Mouse (Mus musculus): ENCODE data around the gene Txnl4b. TPM values are rescaled to one million over a fixed set of nuclear protein-coding genes. Genes with fewer than 3 reads are reported as not detected.

Txnl4b gene
- polyA plus RNA-seq (2012), result 4.4 and 6.3 TPM in 2 replicates

DNA sequence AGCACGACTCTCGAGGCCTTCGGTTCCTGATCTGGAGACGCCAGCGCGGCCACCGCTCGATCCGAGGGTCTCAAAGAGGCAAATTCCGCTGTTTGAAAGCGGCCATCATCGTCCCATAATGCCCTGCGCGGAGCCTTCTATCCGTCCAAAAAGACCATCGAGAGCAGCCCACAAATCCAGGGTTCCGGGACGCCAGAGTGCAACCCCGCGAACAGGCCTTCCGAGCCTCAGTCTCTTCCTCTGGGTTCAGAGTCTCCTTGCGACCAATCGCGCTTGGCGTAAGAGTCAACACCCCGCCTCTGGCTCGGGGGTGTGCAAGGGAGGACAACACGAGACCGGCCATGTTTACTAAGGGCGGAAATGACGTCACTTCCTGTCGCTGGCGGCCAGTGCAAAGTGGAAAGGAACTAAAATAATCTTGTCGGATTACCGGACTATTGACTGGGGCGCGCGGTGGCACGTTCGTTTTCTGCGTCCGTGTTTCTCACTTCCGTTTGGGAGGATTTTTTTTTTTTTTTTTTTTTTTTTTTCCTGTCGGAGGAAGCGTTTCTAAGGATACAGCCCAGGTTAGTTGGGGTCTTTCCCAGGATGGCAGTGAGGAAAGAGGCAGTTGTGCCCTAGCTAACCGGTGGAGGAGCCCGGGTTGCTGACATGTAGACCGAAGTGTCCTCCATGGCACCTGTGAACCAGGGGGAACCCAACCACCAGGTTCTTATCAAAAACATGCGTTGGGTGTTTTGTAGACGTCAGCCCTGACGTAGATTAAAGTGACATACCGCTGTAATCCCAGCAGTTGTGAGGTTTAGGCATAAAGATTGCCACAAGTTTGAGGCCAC, at the start of gene Txnl4b, which contains the start of gene Dhx38:
Gene Txnl4b, plus strand, starts transcription at position 395 of the 836 bp plus-strand sequence.
Gene Dhx38, minus strand, starts transcription at position 364 of the 836 bp plus-strand sequence.

DNA sequence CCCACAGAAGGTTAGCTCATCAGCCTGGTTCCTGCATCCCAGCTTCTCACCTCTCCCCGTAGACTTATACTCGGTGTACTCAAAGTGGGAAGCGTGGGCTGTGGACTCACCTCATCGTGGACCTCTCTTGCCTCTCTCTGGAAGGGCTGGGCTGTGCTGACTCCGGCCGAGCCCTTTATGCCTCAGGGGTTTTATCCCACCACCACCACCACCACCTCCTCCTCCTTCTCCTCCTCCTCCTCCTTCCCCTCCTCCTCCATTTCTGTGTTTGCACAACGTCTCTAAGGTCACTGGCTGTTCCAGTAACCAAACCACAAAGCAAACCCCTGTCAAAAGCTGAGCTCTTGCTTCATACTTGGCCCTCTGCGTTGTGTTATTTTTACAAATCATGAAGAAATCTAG, 13.2 kb downstream of the Txnl4b start, which contains the start of gene Hp:
Gene Hp, minus strand, starts transcription at position 273 of the 402 bp plus-strand sequence.

DNA sequence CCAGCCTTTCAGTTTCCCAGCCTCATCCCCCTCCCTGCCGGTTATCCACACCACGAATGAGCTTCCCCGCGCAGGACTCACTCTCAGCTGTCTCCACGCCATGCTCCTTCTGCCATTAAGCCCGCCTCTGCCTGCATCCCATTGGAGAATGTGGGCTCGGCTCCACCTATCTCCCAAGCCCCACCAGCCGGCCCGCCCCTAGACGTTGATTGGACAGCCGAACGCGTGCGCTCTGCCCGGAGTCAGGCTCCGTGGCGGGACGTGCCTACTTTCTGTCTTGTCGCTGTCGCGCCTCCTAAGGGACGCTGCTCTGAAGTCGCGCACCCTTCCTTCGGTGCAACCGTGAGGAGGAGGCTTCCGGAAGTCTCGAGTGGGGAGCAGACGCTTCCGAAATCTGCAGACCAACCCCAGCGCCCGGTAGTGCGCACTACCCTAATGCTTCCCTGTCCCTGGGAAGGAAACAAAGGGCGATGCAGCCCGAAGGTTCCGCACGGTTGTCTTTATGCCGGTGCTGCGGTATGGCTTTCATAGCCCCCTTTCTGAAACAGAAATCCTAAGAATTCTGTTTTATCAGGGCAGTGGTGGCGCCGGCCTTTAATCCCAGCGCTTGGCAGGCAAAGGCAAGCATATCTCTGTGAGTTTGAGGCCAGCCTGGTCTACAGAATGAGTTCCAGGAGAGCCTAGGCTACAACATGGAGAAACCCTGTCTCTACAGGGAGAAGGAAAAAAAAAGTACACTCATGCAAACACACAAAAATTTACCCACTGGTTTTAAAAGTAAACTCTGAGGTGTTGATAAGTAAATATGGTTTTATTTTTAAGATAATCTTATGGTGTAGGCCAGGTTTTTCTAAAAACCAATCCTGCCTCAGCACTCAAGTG, 42.8 kb downstream of the Txnl4b start, which contains the start of gene Dhodh:
Gene Dhodh, minus strand, starts transcription at position 403 of the 882 bp plus-strand sequence.

DNA sequence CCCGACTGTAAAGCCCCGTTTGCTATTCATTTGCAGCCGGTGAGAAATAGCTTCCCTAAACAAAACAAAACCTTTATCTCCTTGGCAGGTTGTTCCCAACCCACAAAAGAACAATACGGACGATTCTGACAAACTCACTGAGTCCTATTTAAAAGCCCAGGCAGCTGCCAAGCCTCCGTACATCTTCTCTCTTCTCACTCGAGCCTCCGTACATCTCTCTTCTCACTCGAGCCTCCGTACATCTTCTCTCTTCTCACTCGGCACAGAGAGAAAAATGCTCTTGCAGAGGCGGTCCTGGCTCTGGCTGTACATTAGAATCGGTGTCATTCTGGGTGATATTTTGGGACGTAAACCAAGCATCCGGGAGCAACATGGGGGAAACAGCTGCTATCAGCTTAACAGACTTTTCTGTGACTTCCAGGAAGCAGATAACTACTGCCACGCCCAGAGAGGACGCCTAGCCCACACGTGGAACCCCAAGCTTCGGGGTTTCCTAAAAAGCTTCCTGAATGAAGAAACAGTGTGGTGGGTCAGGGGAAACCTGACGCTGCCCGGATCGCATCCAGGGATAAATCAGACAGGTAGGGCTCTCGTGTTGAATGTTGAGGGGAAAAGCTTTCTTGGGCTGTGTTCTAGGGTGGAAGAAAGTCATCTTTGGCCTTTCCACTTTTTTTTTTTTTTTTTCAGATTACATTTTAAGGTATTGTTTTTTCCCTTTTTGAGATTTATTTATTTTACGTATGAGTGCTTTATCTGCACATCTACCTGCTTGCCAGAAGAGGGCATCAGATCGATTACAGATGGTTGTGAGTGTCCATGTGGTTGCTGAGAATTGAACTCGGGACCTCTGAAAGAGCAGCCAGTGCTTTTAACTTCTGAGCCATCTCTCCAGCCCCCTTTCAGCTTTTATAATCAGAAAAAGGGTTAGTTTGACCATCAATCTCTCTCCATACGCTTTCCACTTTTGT, 48.8 kb downstream of the Txnl4b start, which contains the start of gene Pkd1l3:
Gene Pkd1l3, plus strand, starts transcription at position 275 of the 968 bp plus-strand sequence.

Other genes with a start within 250 kb of the Txnl4b start
- gene Pmfbp1, start 71.9 kb upstream of the Txnl4b start, polyA plus RNA-seq (2012), result not detected in 2 replicates
- 65.0 and 84.0 TPM in 2 replicates for gene Dhx38, start within 50 bp of the Txnl4b start, polyA plus RNA-seq (2012)
- gene Hp, start 13.3 kb downstream of the Txnl4b start, polyA plus RNA-seq (2012), result 169 and 305 TPM in 2 replicates
- 64.5 and 65.1 TPM in 2 replicates for gene Dhodh, start 42.8 kb downstream of the Txnl4b start, polyA plus RNA-seq (2012)
- 0.23 and 0.38 TPM in 2 replicates for gene Pkd1l3, start 48.6 kb downstream of the Txnl4b start, polyA plus RNA-seq (2012)
- 21.3 and 25.2 TPM in 2 replicates for gene Ist1, start 127.4 kb downstream of the Txnl4b start, polyA plus RNA-seq (2012)
- gene Zfp821, start 139.7 kb downstream of the Txnl4b start, polyA plus RNA-seq (2012), result 5.4 and 6.7 TPM in 2 replicates
- gene Atxn1l, start 171.8 kb downstream of the Txnl4b start, polyA plus RNA-seq (2012), result 17.8 and 24.3 TPM in 2 replicates
- 32.2 and 39.6 TPM in 2 replicates for gene Ap1g1, start 212.7 kb downstream of the Txnl4b start, polyA plus RNA-seq (2012)

Data from megakaryocyte-erythroid progenitor cell, adult 5 weeks (primary cell).